Mouse (Mus musculus): ENCODE measurements around the gene Farp1.

- TF ChIP-seq GATA1 (IDR thresholded peaks at IDR 0.05; ENCODE audit: borderline replicate concordance, low read length), result no peak
- no peak for TF ChIP-seq CTCF (IDR thresholded peaks at IDR 0.05; ENCODE audit: low read depth, low read length)
- no peak for TF ChIP-seq TAL1 (conservative IDR thresholded peaks at IDR 0.05; ENCODE audit: low read depth, low read length)
- no peak for TF ChIP-seq GATA2 (IDR thresholded peaks at IDR 0.05; ENCODE audit: borderline replicate concordance, low read depth, low read length)
These were observed 227.6 kb downstream of the Farp1 start for GRCm38 (mm10) chr14:121262606-121263005.

Measured in G1E (cell line).